Mouse (Mus musculus) spleen, embryonic (tissue): ENCODE data around the gene Slc25a3.

Experiments used
- CTCF ChIA-PET: fragments of 350-600 bp; sonication (Branson Sonifier 250); formaldehyde crosslinking; loops from one replicate; lab custom pipeline; 2022; lab: Charles Lee

Gene Slc25a3

GRCm38 (mm10) chr10:91098056-91098455, 25.8 kb downstream of the Slc25a3 start:
- CTCF ChIA-PET, result no interaction called here

- CTCF ChIA-PET, result no interaction called here
These were observed 29.4 kb downstream of the Slc25a3 start for GRCm38 (mm10) chr10:91094251-91095104.

- CTCF ChIA-PET, result interaction anchor here (0.9 kb wide), 1 partner anchor 177 kb away, joined by 5 read pairs; no protein-coding TSS in a partner anchor
These were observed 31.0 kb downstream of the Slc25a3 start for GRCm38 (mm10) chr10:91092812-91093211.

- CTCF ChIA-PET, result no interaction called here
These were observed 40.4 kb downstream of the Slc25a3 start for GRCm38 (mm10) chr10:91083393-91083927.

- CTCF ChIA-PET, result no interaction called here
These were observed 41.1 kb downstream of the Slc25a3 start, which contains the start of the genes Apaf1 and Ikbip for GRCm38 (mm10) chr10:91082550-91083392. TSS of gene Apaf1 (minus strand) at chr10:91082770. TSS of gene Ikbip (plus strand) at chr10:91082940.

- CTCF ChIA-PET, result no interaction called here
These were observed 41.8 kb downstream of the Slc25a3 start for GRCm38 (mm10) chr10:91081959-91082507.

GRCm38 (mm10) chr10:91080540-91080939, 43.3 kb downstream of the Slc25a3 start:
- CTCF ChIA-PET, result interaction anchor here (0.6 kb wide), 1 partner anchor 12 kb away, joined by 4 read pairs; no protein-coding TSS in a partner anchor

- CTCF ChIA-PET, result no interaction called here
These were observed 47.2 kb downstream of the Slc25a3 start for GRCm38 (mm10) chr10:91076667-91077066.

GRCm38 (mm10) chr10:91073345-91073744, 50.5 kb downstream of the Slc25a3 start:
- CTCF ChIA-PET, result no interaction called here

GRCm38 (mm10) chr10:91071768-91072167, 52.1 kb downstream of the Slc25a3 start:
- CTCF ChIA-PET, result interaction anchor here (0.6 to 1.0 kb wide), 4 partner anchors 70 to 331 kb away, joined by 3 to 15 read pairs (median 6); no protein-coding TSS in a partner anchor
